Mouse (Mus musculus) megakaryocyte-erythroid progenitor cell, adult 5 weeks (primary cell): Measurements from ENCODE around the gene Tas2r144. TPM values are rescaled to one million over a fixed set of nuclear protein-coding genes. Genes with fewer than 3 reads are reported as not detected.

ENCODE experiments used
- polyA plus RNA-seq: library from polyadenylated mRNA; stranded (reverse); fragments of >175 nt; gene quantifications from 2 replicates; pipeline ENCODE4 v1.2.3, GENCODE M21; 2012

Gene Tas2r144
- polyA plus RNA-seq: not detected in 2 replicates

DNA sequence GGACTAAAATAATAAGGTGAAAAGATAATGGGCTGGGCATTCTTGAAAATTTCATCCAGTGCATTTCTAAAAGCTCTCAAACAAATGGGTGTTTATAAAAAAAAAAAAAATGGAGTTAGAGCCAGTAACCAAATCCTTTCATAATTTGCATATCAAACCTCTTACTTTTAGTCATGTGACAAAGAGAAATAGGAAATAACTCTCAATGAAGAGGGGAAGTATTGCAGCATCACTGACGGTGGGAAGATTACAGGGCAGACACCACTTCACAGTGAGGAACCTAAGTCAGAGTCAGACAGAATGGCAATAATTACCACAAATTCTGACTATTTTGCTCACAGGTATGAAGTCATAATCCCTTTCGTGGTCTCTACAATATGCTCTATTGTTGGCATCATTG lies at the start of gene Tas2r144:
TSS of gene Tas2r144 (plus strand) at position 301 of the 400 bp plus-strand sequence.

DNA sequence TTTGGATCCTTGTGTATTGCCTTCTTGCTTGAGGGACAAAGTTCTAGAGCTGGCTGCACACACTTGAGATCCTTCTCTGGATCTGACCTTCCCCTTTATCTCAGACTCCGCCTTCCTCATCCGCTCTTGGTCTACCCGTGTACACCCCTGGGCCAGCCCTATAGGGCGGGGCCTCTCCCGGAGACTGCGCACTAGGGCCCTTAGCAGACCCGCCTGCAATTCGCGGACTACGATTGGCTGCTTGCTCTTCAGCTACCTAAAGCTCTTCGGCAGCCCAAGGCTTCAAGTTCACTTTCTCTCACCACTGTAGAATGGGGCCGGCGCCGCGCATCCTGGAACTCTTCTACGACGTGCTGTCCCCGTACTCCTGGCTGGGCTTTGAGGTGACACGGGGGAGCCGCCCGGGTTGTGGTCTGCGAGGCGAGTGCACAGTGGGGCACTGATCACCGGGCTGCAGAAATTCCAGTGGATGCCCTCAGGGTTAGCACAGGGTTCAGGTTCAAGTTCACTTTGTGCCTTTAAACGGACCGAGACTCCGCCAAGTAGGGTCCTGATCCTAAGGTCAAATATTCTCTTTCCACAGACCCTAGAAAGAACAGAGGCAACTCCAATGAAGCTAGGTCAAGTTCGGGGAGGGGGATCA lies 30.7 kb downstream of the Tas2r144 start, which contains the start of gene Gstk1:
TSS of gene Gstk1 (plus strand) at position 225 of the 643 bp plus-strand sequence.

DNA sequence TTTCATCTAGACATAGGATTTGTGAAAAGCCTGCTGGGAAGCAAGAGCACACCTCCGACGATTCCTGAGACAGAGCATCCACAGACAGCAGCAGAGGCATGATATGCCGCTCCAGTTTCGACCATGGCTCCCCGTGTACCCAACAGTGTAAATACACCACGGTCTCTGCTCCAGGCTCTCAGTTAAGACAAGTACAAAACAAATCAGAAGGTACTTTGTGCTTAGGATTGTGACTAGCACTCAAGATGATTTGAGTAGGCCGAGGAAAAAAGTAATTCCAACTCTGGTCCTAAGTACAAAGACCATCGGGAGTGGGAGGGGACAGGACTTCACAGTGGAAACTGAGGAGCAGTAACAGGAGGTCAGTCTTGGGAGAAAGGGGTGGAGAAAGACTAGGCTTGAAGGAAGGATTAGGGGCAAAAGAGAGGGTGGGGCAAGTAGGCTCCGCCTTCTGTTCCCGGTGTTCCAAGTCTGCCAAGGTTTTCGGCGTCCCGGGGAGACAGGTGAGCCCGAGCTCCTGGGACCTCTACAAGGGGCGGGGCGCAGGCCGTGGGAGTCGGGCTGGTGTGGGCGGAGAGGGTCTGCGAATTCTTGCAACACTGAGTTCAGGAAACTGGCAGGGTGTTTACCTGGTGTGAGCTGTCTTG lies 46.5 kb downstream of the Tas2r144 start, which contains the start of gene Tmem139:
TSS of gene Tmem139 (plus strand) at position 447 of the 647 bp plus-strand sequence.

DNA sequence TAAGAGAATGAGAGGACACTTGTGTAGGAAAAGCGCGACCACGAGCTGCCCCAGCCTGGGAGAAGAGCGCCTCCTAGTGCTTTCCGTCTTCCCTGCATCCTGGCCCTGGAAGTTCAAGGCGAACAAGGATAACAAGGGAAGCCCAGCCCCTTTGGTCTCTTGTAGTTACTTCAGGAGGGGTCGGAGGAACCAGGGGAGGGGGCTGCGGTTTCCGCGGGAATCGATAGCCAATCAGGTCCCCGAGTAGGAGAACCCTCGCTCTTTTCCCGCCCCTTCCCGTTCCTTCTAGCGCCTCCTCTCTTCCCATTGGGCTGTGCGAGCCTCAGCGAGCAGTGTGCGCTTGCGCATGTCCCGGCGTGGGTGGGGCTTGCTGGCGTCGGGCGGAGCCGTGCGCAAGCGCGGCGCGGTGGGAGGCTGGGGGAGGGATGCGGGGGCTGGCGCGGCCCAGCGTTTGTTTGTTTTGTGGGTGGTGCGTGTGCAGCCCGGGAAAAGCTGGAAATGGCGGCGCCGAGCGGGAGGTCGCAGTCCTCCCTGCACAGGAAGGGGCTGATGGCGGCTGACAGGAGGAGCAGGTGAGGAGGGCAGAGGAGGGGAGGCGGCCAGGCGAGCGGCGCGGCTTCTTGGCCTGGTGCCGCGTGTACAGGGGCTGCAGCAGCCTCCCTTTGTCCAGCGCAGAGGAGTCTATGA lies 49.6 kb downstream of the Tas2r144 start, which contains the start of gene Casp2:
TSS of gene Casp2 (plus strand) at position 360 of the 687 bp plus-strand sequence.

Other genes starting within 250 kb of the Tas2r144 start
- gene Sval3, start 247.2 kb upstream of the Tas2r144 start, polyA plus RNA-seq: not detected in 2 replicates
- gene Sva, start 176.9 kb upstream of the Tas2r144 start, polyA plus RNA-seq: not detected in 2 replicates
- not detected in 2 replicates for gene Tas2r139, start 74.4 kb upstream of the Tas2r144 start, polyA plus RNA-seq
- gene Gstk1, start 30.6 kb downstream of the Tas2r144 start, polyA plus RNA-seq: 0.81 and 1.2 TPM in 2 replicates
- gene Tmem139, start 46.6 kb downstream of the Tas2r144 start, polyA plus RNA-seq: not detected in 2 replicates
- 7.7 and 9.5 TPM in 2 replicates for gene Casp2, start 49.7 kb downstream of the Tas2r144 start, polyA plus RNA-seq
- 0.02 and 0.06 TPM in 2 replicates for gene Clcn1, start 71.4 kb downstream of the Tas2r144 start, polyA plus RNA-seq
- 0.05 TPM in 1 of 2 replicates, not detected in the other for gene Fam131b, start 109.3 kb downstream of the Tas2r144 start, polyA plus RNA-seq
- gene Zyx, start 134.3 kb downstream of the Tas2r144 start, polyA plus RNA-seq: 1,535 and 1,622 TPM in 2 replicates
- gene Epha1, start 157.9 kb downstream of the Tas2r144 start, polyA plus RNA-seq: 0.11 and 0.14 TPM in 2 replicates
- gene Tas2r143, start 184.9 kb downstream of the Tas2r144 start, polyA plus RNA-seq: not detected in 2 replicates
- not detected in 2 replicates for gene Tas2r135, start 190.1 kb downstream of the Tas2r144 start, polyA plus RNA-seq
- gene Tas2r126, start 219.2 kb downstream of the Tas2r144 start, polyA plus RNA-seq: 0.08 TPM in 1 of 2 replicates, not detected in the other
- not detected in 2 replicates for gene Olfr458, start 249.9 kb downstream of the Tas2r144 start, polyA plus RNA-seq